Mouse (Mus musculus): ENCODE measurements around the gene Iqcd. TPM values are rescaled to one million over a fixed set of nuclear protein-coding genes. Genes with fewer than 3 reads are reported as not detected.

Iqcd gene
- polyA plus RNA-seq, 1 experiment from 2014 or later, result 0.67 TPM

- no peak overlapping the region for H3K27ac ChIP-seq (ENCODE audit: low read length)
- no peak overlapping the region for H3K9ac ChIP-seq (ENCODE audit: low read length)
- H3K4me1 ChIP-seq (ENCODE audit: control insufficient read depth, insufficient read depth, low read length), result peaks cover 4% of the 10 kb centered on the region; the same call in 1 of the 2 replicates
- H3K27me3 ChIP-seq (ENCODE audit: control insufficient read depth, insufficient read depth, low read length), result 0 out of 2 replicates have a peak, but pooled peaks cover 9% of the 10 kb centered on the region
- ATAC-seq (ENCODE audit: insufficient read depth, low FRiP score), result no peak
- no peaks in the 10 kb centered on the region for H3K9me3 ChIP-seq (replicated peaks; ENCODE audit: control insufficient read depth, low read length)
- H3K4me3 ChIP-seq (replicated peaks; ENCODE audit: low read length), result no peak overlapping the region
- WGBS, result 66% methylated on average over 14 of the region's 14 CpGs
- no peak overlapping the region for H3K4me2 ChIP-seq (ENCODE audit: low read depth, low read length)
- no peaks in the 10 kb centered on the region for H3K36me3 ChIP-seq (ENCODE audit: control insufficient read depth, insufficient read depth, low read length)
Observed at GRCm38 (mm10) chr5:120643365-120644085, 54.7 kb downstream of the Iqcd start.

GRCm38 (mm10) chr5:120644227-120644626, 55.4 kb downstream of the Iqcd start:
- H3K9ac ChIP-seq (ENCODE audit: low read length), result no peak overlapping the region
- H3K27ac ChIP-seq (ENCODE audit: low read length), result no peak overlapping the region
- peaks cover 8% of the 10 kb centered on the region; the same call in 1 of the 2 replicates for H3K4me1 ChIP-seq (ENCODE audit: control insufficient read depth, insufficient read depth, low read length)
- H3K4me2 ChIP-seq (ENCODE audit: low read depth, low read length), result no peak overlapping the region
- no peak for ATAC-seq (ENCODE audit: insufficient read depth, low FRiP score)
- WGBS, result 75% methylated on average over 3 of the region's 3 CpGs
- H3K27me3 ChIP-seq (ENCODE audit: control insufficient read depth, insufficient read depth, low read length), result peaks cover 15% of the 10 kb centered on the region
- H3K36me3 ChIP-seq (ENCODE audit: control insufficient read depth, insufficient read depth, low read length), result no peaks in the 10 kb centered on the region
- H3K9me3 ChIP-seq (replicated peaks; ENCODE audit: control insufficient read depth, low read length), result no peaks in the 10 kb centered on the region
- H3K4me3 ChIP-seq (replicated peaks; ENCODE audit: low read length), result no peak overlapping the region

DNA sequence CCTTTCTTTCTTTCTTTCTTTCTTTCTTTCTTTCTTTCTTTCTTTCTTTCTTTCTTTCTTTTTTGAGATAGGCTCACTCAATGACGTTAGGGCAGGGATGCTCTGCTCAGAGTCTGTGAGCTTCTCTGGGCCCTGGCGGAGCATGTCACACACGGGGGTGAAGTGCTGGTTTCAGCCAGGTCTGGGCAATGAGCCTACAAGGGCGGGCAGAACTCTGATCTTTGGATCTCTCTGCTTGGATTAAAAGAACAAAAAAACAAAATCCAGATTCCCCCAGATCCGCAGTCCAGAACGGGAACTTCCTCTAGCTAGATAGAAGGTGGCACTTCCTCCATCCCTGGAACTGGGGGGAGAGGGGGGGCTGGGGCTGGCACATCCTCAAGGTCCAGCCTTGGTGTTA, 57.0 kb downstream of the Iqcd start:
- Histone ChIP-seq H3K4me1 (ENCODE audit: control insufficient read depth, insufficient read depth, low read length) (peaks cover 8% of the 10 kb centered on the region; the same call in 1 of the 2 replicates), H3K9ac (ENCODE audit: low read length) (no peak overlapping the region), H3K36me3 (ENCODE audit: control insufficient read depth, insufficient read depth, low read length) (no peaks in the 10 kb centered on the region), H3K4me2 (ENCODE audit: low read depth, low read length) (no peak overlapping the region), H3K4me3 (replicated peaks; ENCODE audit: low read length) (no peak overlapping the region), H3K9me3 (replicated peaks; ENCODE audit: control insufficient read depth, low read length) (no peaks in the 10 kb centered on the region), H3K27ac (ENCODE audit: low read length) (no peak overlapping the region), H3K27me3 (ENCODE audit: control insufficient read depth, insufficient read depth, low read length) (peaks cover 26% of the 10 kb centered on the region)
- 53% methylated on average over 6 of the region's 6 CpGs for WGBS
- no peak for ATAC-seq (ENCODE audit: insufficient read depth, low FRiP score)

GRCm38 (mm10) chr5:120647361-120647760, 58.5 kb downstream of the Iqcd start:
- ATAC-seq (ENCODE audit: insufficient read depth, low FRiP score), result no peak
- Histone ChIP-seq H3K4me3 (replicated peaks; ENCODE audit: low read length) (no peak overlapping the region), H3K27me3 (ENCODE audit: control insufficient read depth, insufficient read depth, low read length) (peaks cover 26% of the 10 kb centered on the region), H3K4me2 (ENCODE audit: low read depth, low read length) (no peak overlapping the region), H3K36me3 (ENCODE audit: control insufficient read depth, insufficient read depth, low read length) (no peaks in the 10 kb centered on the region), H3K27ac (ENCODE audit: low read length) (no peak overlapping the region), H3K9me3 (replicated peaks; ENCODE audit: control insufficient read depth, low read length) (no peaks in the 10 kb centered on the region), H3K4me1 (ENCODE audit: control insufficient read depth, insufficient read depth, low read length) (peaks cover 8% of the 10 kb centered on the region; the same call in 1 of the 2 replicates), H3K9ac (ENCODE audit: low read length) (no peak overlapping the region)
- WGBS, result 61% methylated on average over 4 of the region's 4 CpGs

DNA sequence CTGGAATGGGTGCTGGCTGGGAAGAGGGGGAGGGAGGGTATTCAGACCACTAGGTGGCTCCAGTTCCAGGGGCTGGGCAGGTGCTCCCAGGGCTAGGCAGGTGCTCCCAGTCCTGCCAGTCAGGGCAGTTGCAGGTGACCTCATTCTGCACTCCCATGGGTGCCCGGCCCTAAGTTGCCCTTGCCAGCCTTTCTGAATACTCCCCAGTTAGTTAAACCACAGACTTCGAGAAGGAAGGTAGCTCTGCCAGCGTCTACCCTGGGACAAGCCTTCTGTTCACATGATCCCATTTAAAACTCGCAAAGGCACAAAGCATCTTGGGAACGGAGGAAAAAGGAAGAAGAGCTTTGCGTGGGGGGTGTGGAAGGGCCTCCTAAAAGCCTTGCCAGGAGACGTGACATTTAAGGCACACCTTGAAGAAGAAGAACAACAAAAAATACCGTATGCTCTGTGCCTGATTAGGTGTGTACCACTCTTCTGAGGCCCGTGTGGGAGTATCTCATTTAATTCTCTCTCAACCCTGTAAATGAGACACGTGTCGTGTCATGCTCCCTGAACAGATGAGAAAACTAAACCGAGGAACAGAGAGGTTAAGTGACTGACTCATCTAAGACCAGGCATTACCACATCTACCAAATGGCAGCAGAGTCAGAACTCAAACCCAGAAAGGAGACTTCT, 59.1 kb downstream of the Iqcd start:
- Histone ChIP-seq H3K27ac (ENCODE audit: low read length) (no peak overlapping the region), H3K4me2 (ENCODE audit: low read depth, low read length) (peak overlapping the region; percentile 60), H3K36me3 (ENCODE audit: control insufficient read depth, insufficient read depth, low read length) (no peaks in the 10 kb centered on the region), H3K27me3 (ENCODE audit: control insufficient read depth, insufficient read depth, low read length) (peaks cover 26% of the 10 kb centered on the region), H3K4me1 (ENCODE audit: control insufficient read depth, insufficient read depth, low read length) (peaks cover 8% of the 10 kb centered on the region; the same call in 1 of the 2 replicates), H3K9ac (ENCODE audit: low read length) (no peak overlapping the region), H3K4me3 (replicated peaks; ENCODE audit: low read length) (peak overlapping the region; percentile 33; the same call in 1 of the 2 replicates), H3K9me3 (replicated peaks; ENCODE audit: control insufficient read depth, low read length) (no peaks in the 10 kb centered on the region)
- ATAC-seq (ENCODE audit: insufficient read depth, low FRiP score), result no peak
- WGBS, result 30% methylated on average over 12 of the region's 12 CpGs

GRCm38 (mm10) chr5:120648569-120649373, 60.0 kb downstream of the Iqcd start, which contains the start of gene Rasal1:
Rasal1 (plus strand) TSS chr5:120648812.
- peaks cover 26% of the 10 kb centered on the region for H3K27me3 ChIP-seq (ENCODE audit: control insufficient read depth, insufficient read depth, low read length)
- no peaks in the 10 kb centered on the region for H3K9me3 ChIP-seq (replicated peaks; ENCODE audit: control insufficient read depth, low read length)
- no peak within 1 kb of the TSS for H3K27ac ChIP-seq (ENCODE audit: low read length)
- peaks cover 8% of the 10 kb centered on the region; the same call in 1 of the 2 replicates for H3K4me1 ChIP-seq (ENCODE audit: control insufficient read depth, insufficient read depth, low read length)
- no peaks in the 10 kb centered on the region for H3K36me3 ChIP-seq (ENCODE audit: control insufficient read depth, insufficient read depth, low read length)
- 1% methylated on average over 52 of the region's 53 CpGs for WGBS
- peak within 1 kb of the TSS; percentile 41 for H3K9ac ChIP-seq (ENCODE audit: low read length)
- peak within 1 kb of the TSS; percentile 33 for H3K4me3 ChIP-seq (replicated peaks; ENCODE audit: low read length)
- peak within 1 kb of the TSS; percentile 60 for H3K4me2 ChIP-seq (ENCODE audit: low read depth, low read length)
- ATAC-seq (ENCODE audit: insufficient read depth, low FRiP score), result peak; percentile 28; the same call in 1 of the 2 replicates

DNA sequence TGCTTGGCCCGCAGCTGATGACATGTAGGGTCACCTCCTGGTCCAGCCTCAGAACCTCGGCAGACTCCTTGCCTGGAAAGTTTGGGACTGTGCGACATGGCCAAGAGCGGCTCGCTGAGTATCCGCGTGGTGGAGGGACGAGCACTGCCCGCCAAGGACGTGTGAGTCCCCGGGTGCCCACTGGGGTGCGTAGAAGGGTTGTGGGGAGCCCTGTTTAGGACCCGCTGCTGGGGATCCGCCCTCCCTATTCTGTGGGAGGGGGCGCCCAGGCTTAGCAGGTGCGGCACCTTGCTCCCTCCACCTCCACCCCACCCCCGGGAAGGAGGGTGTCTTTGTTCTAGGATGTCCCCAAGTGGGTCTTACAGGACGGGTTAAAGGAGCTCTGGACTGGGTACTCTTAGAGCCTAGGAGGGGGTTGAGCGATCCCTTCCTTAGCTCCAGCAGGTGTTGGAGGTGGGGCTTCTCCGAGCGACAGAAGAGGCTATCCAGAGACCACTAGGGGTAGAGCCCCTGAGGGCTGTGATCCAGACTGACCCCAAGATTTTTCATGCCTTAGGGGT, 60.6 kb downstream of the Iqcd start:
- Histone ChIP-seq H3K9me3 (replicated peaks; ENCODE audit: control insufficient read depth, low read length) (no peaks in the 10 kb centered on the region), H3K4me2 (ENCODE audit: low read depth, low read length) (peak overlapping the region; percentile 60), H3K36me3 (ENCODE audit: control insufficient read depth, insufficient read depth, low read length) (no peaks in the 10 kb centered on the region), H3K4me3 (replicated peaks; ENCODE audit: low read length) (peak overlapping the region; percentile 33), H3K27me3 (ENCODE audit: control insufficient read depth, insufficient read depth, low read length) (peaks cover 26% of the 10 kb centered on the region), H3K27ac (ENCODE audit: low read length) (no peak overlapping the region), H3K4me1 (ENCODE audit: control insufficient read depth, insufficient read depth, low read length) (peaks cover 8% of the 10 kb centered on the region; the same call in 1 of the 2 replicates), H3K9ac (ENCODE audit: low read length) (0 out of 2 replicates have a peak overlapping the region, but pooled peaks have one; percentile 6)
- ATAC-seq (ENCODE audit: insufficient read depth, low FRiP score), result peak; percentile 54
- 3% methylated on average over 21 of the region's 21 CpGs for WGBS

- no peaks in the 10 kb centered on the region for H3K36me3 ChIP-seq (ENCODE audit: control insufficient read depth, insufficient read depth, low read length)
- H3K9ac ChIP-seq (ENCODE audit: low read length), result no peak overlapping the region
- H3K4me2 ChIP-seq (ENCODE audit: low read depth, low read length), result no peak overlapping the region
- H3K9me3 ChIP-seq (replicated peaks; ENCODE audit: control insufficient read depth, low read length), result no peaks in the 10 kb centered on the region
- peaks cover 8% of the 10 kb centered on the region; the same call in 1 of the 2 replicates for H3K4me1 ChIP-seq (ENCODE audit: control insufficient read depth, insufficient read depth, low read length)
- no peak for ATAC-seq (ENCODE audit: insufficient read depth, low FRiP score)
- peaks cover 26% of the 10 kb centered on the region for H3K27me3 ChIP-seq (ENCODE audit: control insufficient read depth, insufficient read depth, low read length)
- no peak overlapping the region for H3K27ac ChIP-seq (ENCODE audit: low read length)
- no peak overlapping the region for H3K4me3 ChIP-seq (replicated peaks; ENCODE audit: low read length)
- WGBS, result 19% methylated on average over 13 of the region's 13 CpGs
Observed at GRCm38 (mm10) chr5:120649938-120650337, 61.1 kb downstream of the Iqcd start.
